In the genomic region with DNA sequence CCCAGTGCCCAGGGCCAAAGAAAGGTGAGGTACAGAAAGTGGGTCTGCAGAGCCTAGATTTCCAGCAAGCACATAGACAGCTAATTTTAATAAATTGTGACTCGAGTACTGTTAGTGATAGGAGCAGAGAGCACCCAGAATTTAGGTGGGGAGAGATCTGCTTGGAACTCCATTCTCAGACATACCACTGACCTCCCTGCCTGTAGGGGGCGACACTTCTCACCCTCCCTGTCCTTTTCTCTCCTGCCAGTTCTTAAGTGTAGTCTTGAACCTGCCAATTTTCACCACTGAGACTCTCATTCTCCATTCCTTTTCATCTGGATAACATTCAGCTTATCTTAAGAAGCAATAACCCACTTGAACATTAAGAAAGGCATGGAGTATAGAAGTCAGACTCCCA, we compare ENCODE assay signal across 22 mouse cellular contexts.
A peak's percentile ranks its signal among the peaks of the same experiment; 100 is the strongest.
DNase-seq lines count a peak whose midpoint lies in the region; TF ChIP-seq lines count a peak whose summit lies in the region.
"Had no signal": no experiment of that assay in that cellular context is flagged by ENCODE, and none has a peak within 500 bp of the region (broad histone marks: within the 10 kb centered on the region; RNA-seq: fewer than 3 reads in every experiment).

No protein-coding gene starts in this region.

- no peak overlapping the region for H3K27ac ChIP-seq in left cerebral cortex, adult 2 months
- no peak overlapping the region for H3K27ac ChIP-seq in midbrain, embryonic 10.5 days (replicated peaks)
- no peak overlapping the region for H3K27ac ChIP-seq in hindbrain, embryonic 10.5 days
- H3K27ac ChIP-seq: embryonic facial prominence, embryonic 12.5 days; forebrain, embryonic 13.5 days; heart, embryonic 15.5 days; hindbrain, postnatal 0 days; liver, embryonic 15.5 days; macrophage; stomach, embryonic 15.5 days had no signal

- peak; percentile 4; the same call in 1 of the 2 replicates for TF ChIP-seq CTCF in left cerebral cortex, adult 2 months (IDR thresholded peaks at IDR 0.05)
- peak; percentile 46 for TF ChIP-seq CTCF in E14TG2a.4 (conservative IDR thresholded peaks at IDR 0.05; ENCODE audit: low read length)

- H3K9me3 ChIP-seq in E14TG2a.4 (ENCODE audit: low read length): no peaks in the 10 kb centered on the region
- H3K9me3 ChIP-seq in midbrain, embryonic 10.5 days (replicated peaks): no peaks in the 10 kb centered on the region
- H3K9me3 ChIP-seq in hindbrain, embryonic 10.5 days: no peaks in the 10 kb centered on the region
- H3K9me3 ChIP-seq: embryonic facial prominence, embryonic 12.5 days; forebrain, embryonic 13.5 days; heart, embryonic 15.5 days; liver, embryonic 15.5 days; stomach, embryonic 15.5 days had no signal

- H3K27me3 ChIP-seq in E14TG2a.4 (ENCODE audit: insufficient read depth, low read length): 0 out of 2 replicates have a peak, but pooled peaks cover 7% of the 10 kb centered on the region
- no peaks in the 10 kb centered on the region for H3K27me3 ChIP-seq in midbrain, embryonic 10.5 days (ENCODE audit: low read depth, poor library complexity, severe bottlenecking)
- no peaks in the 10 kb centered on the region for H3K27me3 ChIP-seq in hindbrain, embryonic 10.5 days (ENCODE audit: insufficient read depth, poor library complexity, severe bottlenecking)
- H3K27me3 ChIP-seq: embryonic facial prominence, embryonic 12.5 days; forebrain, embryonic 13.5 days; heart, embryonic 15.5 days; liver, embryonic 15.5 days; stomach, embryonic 15.5 days had no signal

- WGBS in midbrain, embryonic 10.5 days: 81% methylated on average over 2 of the region's 2 CpGs
- 65% methylated on average over 2 of the region's 2 CpGs for WGBS in hindbrain, embryonic 10.5 days

- no peak overlapping the region for H3K4me3 ChIP-seq in left cerebral cortex, adult 2 months
- no peak overlapping the region for H3K4me3 ChIP-seq in E14TG2a.4 (replicated peaks; ENCODE audit: low read length)
- no peak overlapping the region for H3K4me3 ChIP-seq in midbrain, embryonic 10.5 days
- H3K4me3 ChIP-seq in hindbrain, embryonic 10.5 days: no peak overlapping the region
- H3K4me3 ChIP-seq: embryonic facial prominence, embryonic 12.5 days; erythroblast, embryonic 14.5 days; forebrain, embryonic 13.5 days; heart, embryonic 15.5 days; liver, embryonic 15.5 days; stomach, embryonic 15.5 days had no signal

- peaks cover 22% of the 10 kb centered on the region for H3K4me1 ChIP-seq in E14TG2a.4 (replicated peaks; ENCODE audit: low read depth, low read length)
- H3K4me1 ChIP-seq in midbrain, embryonic 10.5 days: peaks cover 6% of the 10 kb centered on the region; the same call in 1 of the 2 replicates
- H3K4me1 ChIP-seq in hindbrain, embryonic 10.5 days (replicated peaks): 0 out of 2 replicates have a peak, but pooled peaks cover 6% of the 10 kb centered on the region
- H3K4me1 ChIP-seq: embryonic facial prominence, embryonic 12.5 days; heart, embryonic 15.5 days; liver, embryonic 15.5 days; stomach, embryonic 15.5 days had no signal

- intact Hi-C loops in left cerebral cortex, adult 2 months (cut with DNase I): no loop called here

- no peak for DNase-seq in left cerebral cortex, adult 2 months (ENCODE audit: extremely low spot score in 1 of 2, low spot score in 2 of 2)
- no peak for DNase-seq in left cerebral cortex, adult 11 months (ENCODE audit: low spot score)
- DNase-seq in A20 (ENCODE audit: low read depth, low spot score): peak; percentile 17
- peak; percentile 22 for DNase-seq in R1 (ENCODE audit: low read depth, low spot score)
- no peak for DNase-seq in thymus, postnatal 0 days (ENCODE audit: low spot score)
- DNase-seq in midbrain, embryonic 10.5 days (ENCODE audit: low spot score): no peak
- DNase-seq in hindbrain, embryonic 10.5 days (ENCODE audit: low spot score): no peak
- DNase-seq: adrenal gland, adult 2 months; cerebellum, adult 2 months; cerebellum, postnatal 25 days; gastrocnemius, postnatal 36 days; kidney, adult 11 months; kidney, postnatal 10 days had no signal

- H3K36me3 ChIP-seq in E14TG2a.4 (ENCODE audit: insufficient read depth, low read length): no peaks in the 10 kb centered on the region
- no peaks in the 10 kb centered on the region for H3K36me3 ChIP-seq in midbrain, embryonic 10.5 days
- H3K36me3 ChIP-seq in hindbrain, embryonic 10.5 days: no peaks in the 10 kb centered on the region
- H3K36me3 ChIP-seq: embryonic facial prominence, embryonic 12.5 days; heart, embryonic 15.5 days; liver, embryonic 15.5 days; stomach, embryonic 15.5 days had no signal

Comparison
In these comparisons a context has a peak if more than half of its experiments do, and no peak if none do; other contexts are left out.
1. DNase-seq: peak in A20 (single experiment) and R1 (single experiment); none in left cerebral cortex, adult 2 months (0 of 2), left cerebral cortex, adult 11 months (single experiment), thymus, postnatal 0 days (single experiment), midbrain, embryonic 10.5 days (single experiment) and hindbrain, embryonic 10.5 days (single experiment).